Mouse (Mus musculus): ENCODE results near the gene Yif1a. TPM values are rescaled to one million over a fixed set of nuclear protein-coding genes. Genes with fewer than 3 reads are reported as not detected.

The Yif1a gene
- 72.6 and 73.4 TPM in 2 replicates for polyA plus RNA-seq (2015; fragmentation: Nextera tagmentation; extraction: Ambion mirVana)

GRCm38 (mm10) chr19:5087884-5088728, at the start of gene Yif1a:
Gene Yif1a (plus strand): TSS chr19:5088538.

GRCm38 (mm10) chr19:5038709-5039156, 49.6 kb upstream of the Yif1a start, which contains the start of the genes B4gat1 and AC124502.3:
Gene B4gat1 (plus strand): TSS chr19:5038826.
Gene AC124502.3 (plus strand): TSS chr19:5038891.

GRCm38 (mm10) chr19:5040862-5041523, 47.3 kb upstream of the Yif1a start, which contains the start of gene Brms1:
Gene Brms1 (plus strand): TSS chr19:5041354.

GRCm38 (mm10) chr19:5050047-5050905, 38.1 kb upstream of the Yif1a start, which contains the start of gene Rin1:
Gene Rin1 (plus strand): TSS chr19:5050481.

GRCm38 (mm10) chr19:5067867-5068569, 20.3 kb upstream of the Yif1a start, which contains the start of gene Cd248:
Gene Cd248 (plus strand): TSS chr19:5068078.

GRCm38 (mm10) chr19:5085145-5085863, 3.0 kb upstream of the Yif1a start, which contains the start of gene Tmem151a:
Gene Tmem151a (minus strand): TSS chr19:5085531.

GRCm38 (mm10) chr19:5098363-5099143, 10.2 kb downstream of the Yif1a start, which contains the start of gene Cnih2:
Gene Cnih2 (minus strand): TSS chr19:5098521.

GRCm38 (mm10) chr19:5106731-5107191, 18.4 kb downstream of the Yif1a start, which contains the start of gene Rab1b:
Gene Rab1b (minus strand): TSS chr19:5107072.

GRCm38 (mm10) chr19:5118384-5118698, 30.0 kb downstream of the Yif1a start, which contains the start of gene Klc2:
Gene Klc2 (minus strand): TSS chr19:5118560.

Other genes starting within 250 kb of the Yif1a start
- gene Ccs, start 249.2 kb upstream of the Yif1a start, polyA plus RNA-seq (2015; fragmentation: Nextera tagmentation; extraction: Ambion mirVana): 48.0 and 51.2 TPM in 2 replicates
- gene Ccdc87, start 249.2 kb upstream of the Yif1a start, polyA plus RNA-seq (2015; fragmentation: Nextera tagmentation; extraction: Ambion mirVana): 0.63 and 0.85 TPM in 2 replicates
- gene Ctsf, start 233.4 kb upstream of the Yif1a start, polyA plus RNA-seq (2015; fragmentation: Nextera tagmentation; extraction: Ambion mirVana): 92.7 and 98.1 TPM in 2 replicates
- gene Actn3, start 210.6 kb upstream of the Yif1a start, polyA plus RNA-seq (2015; fragmentation: Nextera tagmentation; extraction: Ambion mirVana): 3.9 and 5.1 TPM in 2 replicates
- 18.3 and 20.1 TPM in 2 replicates for gene Zdhhc24, start 209.9 kb upstream of the Yif1a start, polyA plus RNA-seq (2015; fragmentation: Nextera tagmentation; extraction: Ambion mirVana)
- gene Bbs1, start 181.9 kb upstream of the Yif1a start, polyA plus RNA-seq (2015; fragmentation: Nextera tagmentation; extraction: Ambion mirVana): 8.7 and 8.8 TPM in 2 replicates
- gene Dpp3, start 160.3 kb upstream of the Yif1a start, polyA plus RNA-seq (2015; fragmentation: Nextera tagmentation; extraction: Ambion mirVana): 66.6 and 67.5 TPM in 2 replicates
- gene Peli3, start 145.4 kb upstream of the Yif1a start, polyA plus RNA-seq (2015; fragmentation: Nextera tagmentation; extraction: Ambion mirVana): 10.4 and 12.1 TPM in 2 replicates
- 116 and 126 TPM in 2 replicates for gene Mrpl11, start 126.4 kb upstream of the Yif1a start, polyA plus RNA-seq (2015; fragmentation: Nextera tagmentation; extraction: Ambion mirVana)
- 0.28 and 0.39 TPM in 2 replicates for gene Npas4, start 98.2 kb upstream of the Yif1a start, polyA plus RNA-seq (2015; fragmentation: Nextera tagmentation; extraction: Ambion mirVana)
- gene Slc29a2, start 64.7 kb upstream of the Yif1a start, polyA plus RNA-seq (2015; fragmentation: Nextera tagmentation; extraction: Ambion mirVana): 17.8 and 18.5 TPM in 2 replicates
- gene B4gat1, start 49.7 kb upstream of the Yif1a start, polyA plus RNA-seq (2015; fragmentation: Nextera tagmentation; extraction: Ambion mirVana): 166 and 173 TPM in 2 replicates
- 1.7 and 2.2 TPM in 2 replicates for gene AC124502.3, start 49.6 kb upstream of the Yif1a start, polyA plus RNA-seq (2015; fragmentation: Nextera tagmentation; extraction: Ambion mirVana)
- 14.2 and 14.9 TPM in 2 replicates for gene Brms1, start 47.2 kb upstream of the Yif1a start, polyA plus RNA-seq (2015; fragmentation: Nextera tagmentation; extraction: Ambion mirVana)
- gene Rin1, start 38.1 kb upstream of the Yif1a start, polyA plus RNA-seq (2015; fragmentation: Nextera tagmentation; extraction: Ambion mirVana): 0.55 and 0.71 TPM in 2 replicates
- 17.4 and 19.4 TPM in 2 replicates for gene Cd248, start 20.5 kb upstream of the Yif1a start, polyA plus RNA-seq (2015; fragmentation: Nextera tagmentation; extraction: Ambion mirVana)
- gene Tmem151a, start 3.0 kb upstream of the Yif1a start, polyA plus RNA-seq (2015; fragmentation: Nextera tagmentation; extraction: Ambion mirVana): 63.2 and 66.9 TPM in 2 replicates
- gene Cnih2, start 10.0 kb downstream of the Yif1a start, polyA plus RNA-seq (2015; fragmentation: Nextera tagmentation; extraction: Ambion mirVana): 448 and 454 TPM in 2 replicates
- 203 and 219 TPM in 2 replicates for gene Rab1b, start 18.5 kb downstream of the Yif1a start, polyA plus RNA-seq (2015; fragmentation: Nextera tagmentation; extraction: Ambion mirVana)
- 72.6 and 86.2 TPM in 2 replicates for gene Klc2, start 30.0 kb downstream of the Yif1a start, polyA plus RNA-seq (2015; fragmentation: Nextera tagmentation; extraction: Ambion mirVana)
- 39.0 and 46.4 TPM in 2 replicates for gene Pacs1, start 184.6 kb downstream of the Yif1a start, polyA plus RNA-seq (2015; fragmentation: Nextera tagmentation; extraction: Ambion mirVana)
- gene Sf3b2, start 206.9 kb downstream of the Yif1a start, polyA plus RNA-seq (2015; fragmentation: Nextera tagmentation; extraction: Ambion mirVana): 285 and 310 TPM in 2 replicates
- 27.2 and 33.5 TPM in 2 replicates for gene Gal3st3, start 209.8 kb downstream of the Yif1a start, polyA plus RNA-seq (2015; fragmentation: Nextera tagmentation; extraction: Ambion mirVana)
- not detected in 2 replicates for gene Catsper1, start 247.2 kb downstream of the Yif1a start, polyA plus RNA-seq (2015; fragmentation: Nextera tagmentation; extraction: Ambion mirVana)